In the genomic region with DNA sequence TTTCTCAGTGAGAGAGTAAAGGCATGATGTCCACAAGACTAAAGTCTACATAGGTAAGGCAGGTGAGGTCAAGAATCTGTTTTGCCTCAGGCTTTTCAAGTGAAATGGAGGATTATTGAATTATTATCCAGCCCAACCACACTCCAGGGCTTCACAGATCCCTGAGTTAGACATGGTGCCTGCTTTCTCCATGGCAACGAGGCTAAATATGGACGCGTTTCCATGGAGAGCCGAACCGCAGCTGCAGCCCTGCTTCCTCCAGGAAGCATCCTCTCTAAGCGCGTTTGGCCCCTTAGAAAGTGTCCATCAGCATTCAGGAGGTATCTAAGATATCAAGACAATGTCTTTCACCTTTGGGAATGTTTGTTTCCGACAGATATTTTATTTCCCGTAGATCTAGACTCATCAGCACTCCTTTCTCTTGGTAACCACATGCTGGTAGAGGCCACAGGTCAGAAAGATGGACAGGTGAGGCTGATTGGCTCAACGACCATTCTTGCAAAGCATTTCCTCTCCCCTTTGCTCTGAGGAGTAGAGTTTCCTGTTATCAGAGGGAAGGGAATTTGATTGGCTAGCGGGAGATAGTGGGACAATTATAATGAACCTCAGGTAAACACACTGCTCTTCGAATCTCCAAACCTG, we compare ENCODE assay signal across 12 mouse cellular contexts. TPM values are rescaled to one million over a fixed set of nuclear protein-coding genes. Genes with fewer than 3 reads are reported as not detected.
DNase-seq lines count a peak whose midpoint lies in the region; ATAC-seq and TF ChIP-seq lines count a peak whose summit lies in the region.
"Had no signal": no experiment of that assay in that cellular context is flagged by ENCODE, and none has a peak within 500 bp of the region (broad histone marks: within the 10 kb centered on the region; RNA-seq: fewer than 3 reads in every experiment).

No protein-coding gene starts in this region.

- intact Hi-C loops in gastrocnemius, postnatal 14 days (cut with DNase I; ENCODE audit: low total_unique reads): no loop called here

- no peaks in the 10 kb centered on the region for H3K9me3 ChIP-seq in hindbrain, postnatal 0 days (ENCODE audit: low read length)
- H3K9me3 ChIP-seq in midbrain, postnatal 0 days (ENCODE audit: low read length): no peaks in the 10 kb centered on the region
- H3K9me3 ChIP-seq: embryonic facial prominence, embryonic 12.5 days had no signal

- H3K4me3 ChIP-seq in cortical plate, adult 2 months (ENCODE audit: insufficient read depth, low read length): no peak overlapping the region
- no peak overlapping the region for H3K4me3 ChIP-seq in hindbrain, postnatal 0 days (ENCODE audit: low read length)
- no peak overlapping the region for H3K4me3 ChIP-seq in midbrain, postnatal 0 days (ENCODE audit: low read depth, low read length)
- H3K4me3 ChIP-seq: embryonic facial prominence, embryonic 12.5 days had no signal

- no peak for TF ChIP-seq POLR2A in cortical plate, adult 2 months (IDR thresholded peaks at IDR 0.05; ENCODE audit: extremely low read depth, insufficient read depth, low read length)

- H3K4me1 ChIP-seq in cortical plate, adult 2 months (ENCODE audit: control insufficient read depth, insufficient read depth, low read length): peaks cover 8% of the 10 kb centered on the region
- H3K4me1 ChIP-seq in hindbrain, postnatal 0 days (ENCODE audit: insufficient read depth, low read length): no peaks in the 10 kb centered on the region
- H3K4me1 ChIP-seq in midbrain, postnatal 0 days (ENCODE audit: insufficient read depth, low read length): no peaks in the 10 kb centered on the region
- H3K4me1 ChIP-seq: embryonic facial prominence, embryonic 12.5 days had no signal

- no peak overlapping the region for H3K4me2 ChIP-seq in hindbrain, postnatal 0 days (ENCODE audit: low read depth, low read length)
- no peak overlapping the region for H3K4me2 ChIP-seq in midbrain, postnatal 0 days (ENCODE audit: low read depth, low read length, poor library complexity, severe bottlenecking)
- H3K4me2 ChIP-seq: embryonic facial prominence, embryonic 12.5 days; lung, embryonic 14.5 days had no signal

- ATAC-seq in hindbrain, postnatal 0 days: peak; percentile 69; the same call in 1 of the 2 replicates
- no peak for ATAC-seq in midbrain, postnatal 0 days (ENCODE audit: low FRiP score)

- DNase-seq in MN1 (ENCODE audit: low spot score): peak; percentile 27
- peak; percentile 58 for DNase-seq in hindbrain, postnatal 0 days (ENCODE audit: low spot score)
- DNase-seq in midbrain, postnatal 0 days (ENCODE audit: low spot score): peak; percentile 66
- DNase-seq in thymus, postnatal 0 days (ENCODE audit: low spot score): no peak
- DNase-seq in heart, adult 8-10 months (ENCODE audit: low spot score): no peak
- no peak for DNase-seq in gastrocnemius, postnatal 10 days
- no peak for DNase-seq in gastrocnemius, postnatal 14 days
- DNase-seq: lung, embryonic 14.5 days; spleen, adult 18-20 months had no signal

- 40% methylated on average over 12 of the region's 12 CpGs for WGBS in hindbrain, postnatal 0 days
- WGBS in midbrain, postnatal 0 days: 45% methylated on average over 12 of the region's 12 CpGs

- H3K9ac ChIP-seq in hindbrain, postnatal 0 days (replicated peaks; ENCODE audit: low read length): no peak overlapping the region
- no peak overlapping the region for H3K9ac ChIP-seq in midbrain, postnatal 0 days (replicated peaks; ENCODE audit: low read length, poor library complexity, severe bottlenecking)
- H3K9ac ChIP-seq: embryonic facial prominence, embryonic 12.5 days; lung, embryonic 14.5 days had no signal

- H3K27ac ChIP-seq in cortical plate, adult 2 months (ENCODE audit: insufficient read depth, low read length): peak overlapping the region; percentile 45
- no peak overlapping the region for H3K27ac ChIP-seq in hindbrain, postnatal 0 days
- peak overlapping the region; percentile 3; the same call in 1 of the 2 replicates for H3K27ac ChIP-seq in midbrain, postnatal 0 days (ENCODE audit: low read depth, low read length)
- H3K27ac ChIP-seq: embryonic facial prominence, embryonic 12.5 days had no signal

- no peaks in the 10 kb centered on the region for H3K36me3 ChIP-seq in hindbrain, postnatal 0 days (ENCODE audit: insufficient read depth, low read length)
- no peaks in the 10 kb centered on the region for H3K36me3 ChIP-seq in midbrain, postnatal 0 days (ENCODE audit: insufficient read depth, low read length)
- H3K36me3 ChIP-seq: embryonic facial prominence, embryonic 12.5 days had no signal

- no peak for TF ChIP-seq CTCF in cortical plate, adult 2 months (IDR thresholded peaks at IDR 0.05; ENCODE audit: extremely low read depth, insufficient read depth, low read length)
- no peak for TF ChIP-seq CTCF in hindbrain, postnatal 0 days (IDR thresholded peaks at IDR 0.05; ENCODE audit: low read depth)
- TF ChIP-seq CTCF in midbrain, postnatal 0 days (IDR thresholded peaks at IDR 0.05): no peak

- H3K27me3 ChIP-seq in hindbrain, postnatal 0 days (ENCODE audit: insufficient read depth, low read length): no peaks in the 10 kb centered on the region
- peaks cover 6% of the 10 kb centered on the region; the same call in 1 of the 2 replicates for H3K27me3 ChIP-seq in midbrain, postnatal 0 days (ENCODE audit: insufficient read depth, low read length)

RNA-seq across cellular contexts. Expression of a gene that starts 59.6 kb away (rescaled TPM):
- 10.5 and 10.6 TPM in 2 replicates for polyA plus RNA-seq in cortical plate, adult 2 months (2012; rRNA removed)
- total RNA-seq in hindbrain, postnatal 0 days (2014; rRNA removed): 11.5 and 12.3 TPM in 2 replicates
- 9.9 and 12.9 TPM in 2 replicates for polyA plus RNA-seq in hindbrain, postnatal 0 days (2015; fragmentation: Nextera tagmentation; extraction: Ambion mirVana)
- 6.6 and 8.8 TPM in 2 replicates for total RNA-seq in midbrain, postnatal 0 days (2014; rRNA removed)
- 7.8 and 9.5 TPM in 2 replicates for polyA plus RNA-seq in midbrain, postnatal 0 days (2015; fragmentation: Nextera tagmentation; extraction: Ambion mirVana)
- 0.14 and 0.27 TPM in 2 replicates for polyA plus RNA-seq in thymus, postnatal 0 days (2015; fragmentation: Nextera tagmentation; extraction: Ambion mirVana)
- total RNA-seq in heart, adult 8-10 months (2022): 10 to 100 TPM; 46.2 to 51.9 (median 49.6) TPM
- total RNA-seq in gastrocnemius, postnatal 10 days (2021): 10 to 100 TPM; 22.6 to 32.7 TPM
- total RNA-seq in gastrocnemius, postnatal 14 days (2021): 10 to 100 TPM; 12.5 to 26.1 TPM
- total RNA-seq: granulocyte monocyte progenitor cell, adult 5-6 weeks had no signal

Comparison
In these comparisons a context has a peak if more than half of its experiments do, and no peak if none do; other contexts are left out.
1. DNase-seq: peak in MN1 (single experiment), hindbrain, postnatal 0 days (single experiment) and midbrain, postnatal 0 days (single experiment); none in thymus, postnatal 0 days (single experiment), heart, adult 8-10 months (single experiment), gastrocnemius, postnatal 10 days (single experiment) and gastrocnemius, postnatal 14 days (single experiment).